Mouse (Mus musculus) lung, adult 2 months (tissue): Measurements from ENCODE around the gene Six3. TPM values are rescaled to one million over a fixed set of nuclear protein-coding genes. Genes with fewer than 3 reads are reported as not detected.

Experiments used
- DNase-seq: peaks from one replicate; pipeline ENCODE4 v3.0.0; 2022
- H3K4me1 ChIP-seq: fragments of 200-500 bp; 2 replicates; pipeline ENCODE4 v1.6.1; 2011; ENCODE audit warnings: low read length; ENCODE audit not compliant: control insufficient read depth, insufficient read depth
- H3K4me3 ChIP-seq: fragments of 200-500 bp; replicated peaks from 2 replicates; pipeline ENCODE3; 2011; ENCODE audit warnings: low read depth, mild to moderate bottlenecking, control low read depth, low read length; ENCODE audit errors: extremely low read depth
- CTCF ChIP-seq: fragments of 200-500 bp; IDR thresholded peaks from 2 replicates; pipeline ENCODE4 v1.5.1; 2011; ENCODE audit warnings: mild to moderate bottlenecking, low read length, control low read depth; ENCODE audit not compliant: insufficient read depth
- POLR2A ChIP-seq: fragments of 200-500 bp; IDR thresholded peaks from 2 replicates; pipeline ENCODE4 v1.6.1; 2011; ENCODE audit warnings: low read depth, mild to moderate bottlenecking, control low read depth, low read length, borderline replicate concordance; ENCODE audit errors: extremely low read depth
- WGBS: fragments of 180-500 bp; shearing (Covaris S2); methylation state at CpG from one replicate; pipeline ENCODE4 v1.1.7; 2018; 5-methylcytosine and 5-hydroxymethylcytosine counted together
- polyA plus RNA-seq: library from polyadenylated mRNA; depleted of rRNA; stranded (reverse); fragments of >200 nt; gene quantifications from 2 replicates; pipeline ENCODE4 v1.2.3, GENCODE M21; 2012

Six3 gene
- polyA plus RNA-seq, 1 experiment, result not detected

DNA sequence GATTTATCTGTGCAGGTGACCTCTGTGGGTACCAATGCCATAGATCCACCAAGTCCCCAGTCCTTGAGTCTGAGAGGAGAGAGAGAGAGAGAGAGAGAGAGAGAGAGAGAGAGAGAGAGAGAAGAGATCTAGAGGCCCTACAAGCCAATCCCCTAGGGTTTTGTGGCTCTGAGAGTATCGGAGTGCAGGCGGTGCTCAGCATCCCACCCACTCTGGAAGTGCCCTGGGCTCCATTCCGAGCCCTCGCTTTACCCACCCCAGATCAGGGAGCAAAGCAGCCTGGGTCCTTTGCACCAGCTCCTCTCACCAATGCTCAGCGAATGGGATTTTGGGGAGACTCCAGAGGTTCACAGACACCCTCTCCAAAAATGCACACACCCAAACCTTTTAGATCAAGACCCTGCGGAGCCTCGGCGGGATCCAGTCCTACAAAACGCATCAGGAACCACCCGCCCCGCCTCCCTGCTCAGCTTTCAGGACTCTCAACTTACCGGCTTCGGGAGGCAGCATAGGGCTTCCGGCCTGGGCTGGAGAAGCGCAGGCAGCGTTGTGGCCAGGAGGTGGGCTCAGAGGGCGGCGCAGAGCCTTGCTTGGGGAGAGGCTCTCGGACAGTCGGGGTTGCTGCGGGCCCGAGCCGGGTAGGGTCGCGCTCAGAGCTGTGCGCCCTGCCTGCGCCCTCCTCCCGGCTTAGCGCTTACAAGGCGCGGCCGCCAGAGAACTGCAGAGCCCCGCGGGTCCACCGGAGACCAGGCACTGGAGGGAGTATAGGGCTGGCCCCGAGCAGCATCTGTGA lies 4.4 kb downstream of the Six3 start:
- no peak for TF ChIP-seq CTCF
- no peak for TF ChIP-seq POLR2A
- WGBS, result 1% methylated on average over 36 of the region's 36 CpGs
- H3K4me1 ChIP-seq, result no peaks in the 10 kb centered on the region
- no peak for DNase-seq
- no peak overlapping the region for H3K4me3 ChIP-seq

DNA sequence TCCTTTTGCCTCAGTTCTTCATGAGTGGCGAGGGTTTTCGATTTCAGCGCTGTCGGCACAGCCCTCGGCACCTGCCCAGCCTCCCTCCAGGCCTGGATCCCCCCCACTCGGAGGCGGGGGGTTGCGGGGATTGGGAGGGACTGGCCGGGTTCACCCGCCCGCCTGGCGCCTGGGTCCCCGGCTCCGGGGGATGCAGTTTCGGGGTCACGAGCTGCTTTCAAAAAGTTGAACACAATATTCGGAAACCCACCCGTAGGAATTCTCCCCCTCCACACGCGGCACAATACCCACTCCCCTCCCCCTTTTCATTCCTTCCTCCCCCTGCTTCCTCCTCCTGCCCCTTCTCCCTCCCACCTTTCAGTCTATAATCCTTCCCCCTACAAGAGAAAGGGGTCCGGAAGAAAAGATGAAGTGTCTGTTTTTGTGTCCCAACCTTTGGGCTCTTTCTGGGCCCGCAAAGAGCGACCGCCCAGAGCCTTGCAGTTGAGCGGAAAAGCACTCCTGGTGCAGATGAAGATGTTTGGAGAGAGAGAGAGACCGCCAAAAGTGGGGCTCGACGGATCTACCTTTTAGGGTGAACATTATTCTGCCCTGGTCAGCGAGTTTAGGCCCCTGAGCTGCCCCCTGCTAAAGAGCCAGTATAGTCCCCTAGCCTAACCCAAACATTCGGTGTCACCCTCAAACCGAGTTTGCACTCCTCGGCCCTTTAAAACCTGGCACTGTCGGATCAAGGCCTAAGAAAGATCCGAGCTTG lies 5.1 kb downstream of the Six3 start:
- 3% methylated on average over 34 of the region's 34 CpGs for WGBS
- DNase-seq, result no peak
- Histone ChIP-seq H3K4me3 (no peak overlapping the region), H3K4me1 (no peaks in the 10 kb centered on the region)
- no peak for TF ChIP-seq CTCF
- TF ChIP-seq POLR2A, result no peak

DNA sequence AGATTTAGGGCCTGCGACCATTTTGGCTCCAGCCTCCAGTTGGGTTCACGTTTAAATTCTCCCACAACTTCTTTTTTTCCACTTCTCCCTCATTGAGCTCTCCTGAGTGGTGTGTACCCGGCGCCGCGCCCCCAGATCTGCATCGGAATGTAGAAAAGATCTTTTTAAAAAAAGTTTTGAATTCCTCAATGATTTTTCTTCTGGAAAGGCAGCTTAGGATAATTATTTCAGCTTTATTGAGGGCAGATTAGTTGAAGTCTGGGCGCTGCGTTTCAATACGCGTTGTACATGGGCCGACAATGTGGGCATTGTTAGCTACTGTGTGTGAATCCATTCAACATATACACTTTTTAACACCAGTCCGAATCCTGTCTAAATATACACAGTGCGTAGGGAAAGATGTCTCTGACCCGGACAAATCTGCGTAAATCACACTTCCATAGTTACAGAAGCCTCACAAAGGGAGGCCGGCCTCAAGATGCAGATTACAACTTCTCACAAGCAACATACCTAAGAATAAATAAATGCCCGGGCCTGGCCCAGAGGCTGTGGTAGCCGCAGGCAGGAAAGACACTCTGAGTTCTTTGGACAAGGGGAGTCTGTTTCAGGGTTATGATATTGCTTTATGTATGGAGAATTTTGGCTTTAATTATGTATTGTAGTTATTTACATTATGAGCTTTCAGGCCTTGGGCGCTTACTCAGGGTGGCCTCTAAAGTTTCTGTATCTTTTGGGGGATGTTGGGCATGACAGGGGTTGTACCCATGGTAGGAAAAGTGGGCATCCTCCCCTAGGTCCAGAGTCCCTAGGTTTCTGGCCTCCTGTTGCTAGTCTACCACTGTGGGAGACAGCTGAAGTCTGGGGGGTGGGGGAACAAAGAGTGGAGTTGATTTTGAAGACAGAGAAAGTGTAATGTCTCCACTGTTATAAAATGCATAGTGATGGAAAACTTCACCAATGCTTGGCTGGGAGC lies 6.0 kb downstream of the Six3 start:
- no peak for DNase-seq
- H3K4me1 ChIP-seq, result no peaks in the 10 kb centered on the region
- TF ChIP-seq CTCF (no peak), POLR2A (no peak)
- H3K4me3 ChIP-seq, result no peak overlapping the region
- WGBS, result 12% methylated on average over 20 of the region's 20 CpGs

DNA sequence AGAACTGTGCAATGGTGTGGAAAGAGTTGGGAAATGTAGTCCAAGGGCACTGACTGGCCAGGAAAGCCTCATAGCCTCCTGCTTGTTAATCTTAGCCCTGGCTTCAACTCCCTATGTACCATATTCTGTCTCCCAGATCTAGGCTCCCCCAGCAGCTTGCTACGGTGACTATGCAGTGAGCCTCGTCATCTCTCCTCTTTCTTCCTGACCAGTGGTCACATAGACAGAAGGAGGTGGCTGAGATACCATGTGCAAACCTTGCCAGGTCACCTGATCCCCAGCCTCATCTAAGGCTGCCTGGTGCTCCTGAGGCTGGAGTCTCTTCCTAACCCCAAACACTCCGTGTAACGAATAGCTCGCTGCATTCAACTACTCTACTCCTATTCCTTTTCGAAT lies 6.7 kb downstream of the Six3 start:
- TF ChIP-seq POLR2A (no peak), CTCF (no peak)
- H3K4me1 ChIP-seq, result no peaks in the 10 kb centered on the region
- WGBS, result 6% methylated on average over 6 of the region's 6 CpGs
- no peak overlapping the region for H3K4me3 ChIP-seq
- DNase-seq, result no peak

DNA sequence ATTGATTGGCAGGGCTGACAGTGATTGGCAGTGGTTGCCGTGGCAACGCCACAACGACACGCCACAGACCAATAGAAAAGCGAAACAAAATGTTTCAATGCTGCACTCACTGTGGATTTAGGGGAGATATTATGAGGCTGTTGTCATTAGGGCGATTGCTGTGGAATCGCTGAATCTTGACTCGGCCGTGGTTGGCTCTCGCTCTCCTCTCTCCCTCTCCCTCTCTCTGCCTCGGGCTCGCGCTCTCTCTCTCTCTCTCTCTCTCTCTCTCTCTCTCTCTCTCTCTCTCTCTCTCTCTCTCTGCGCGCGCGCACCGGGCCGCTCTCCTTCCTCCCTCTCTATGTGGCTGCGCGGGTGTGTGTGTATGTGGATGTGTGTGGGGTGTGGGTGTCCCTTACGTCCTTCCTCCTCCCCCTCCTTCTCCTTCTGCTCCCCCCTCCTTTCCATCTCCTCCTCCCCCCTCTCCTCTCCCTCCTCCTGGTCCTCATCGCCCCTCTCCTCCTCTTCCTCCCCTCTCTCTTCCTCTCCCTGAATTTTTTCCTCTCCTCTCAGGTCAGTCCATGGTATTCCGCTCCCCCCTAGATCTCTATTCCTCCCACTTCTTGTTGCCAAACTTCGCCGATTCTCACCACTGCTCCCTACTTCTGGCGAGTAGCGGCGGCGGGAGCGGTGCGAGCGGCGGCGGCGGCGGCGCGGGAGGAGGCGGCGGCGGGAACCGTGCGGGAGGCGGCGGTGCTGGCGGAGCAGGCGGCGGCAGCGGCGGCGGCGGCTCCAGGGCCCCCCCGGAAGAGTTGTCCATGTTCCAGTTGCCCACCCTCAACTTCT lies 7.5 kb downstream of the Six3 start:
- no peak overlapping the region for H3K4me3 ChIP-seq
- 2% methylated on average over 51 of the region's 54 CpGs for WGBS
- no peak for DNase-seq
- H3K4me1 ChIP-seq, result no peaks in the 10 kb centered on the region
- no peak for TF ChIP-seq CTCF
- no peak for TF ChIP-seq POLR2A

DNA sequence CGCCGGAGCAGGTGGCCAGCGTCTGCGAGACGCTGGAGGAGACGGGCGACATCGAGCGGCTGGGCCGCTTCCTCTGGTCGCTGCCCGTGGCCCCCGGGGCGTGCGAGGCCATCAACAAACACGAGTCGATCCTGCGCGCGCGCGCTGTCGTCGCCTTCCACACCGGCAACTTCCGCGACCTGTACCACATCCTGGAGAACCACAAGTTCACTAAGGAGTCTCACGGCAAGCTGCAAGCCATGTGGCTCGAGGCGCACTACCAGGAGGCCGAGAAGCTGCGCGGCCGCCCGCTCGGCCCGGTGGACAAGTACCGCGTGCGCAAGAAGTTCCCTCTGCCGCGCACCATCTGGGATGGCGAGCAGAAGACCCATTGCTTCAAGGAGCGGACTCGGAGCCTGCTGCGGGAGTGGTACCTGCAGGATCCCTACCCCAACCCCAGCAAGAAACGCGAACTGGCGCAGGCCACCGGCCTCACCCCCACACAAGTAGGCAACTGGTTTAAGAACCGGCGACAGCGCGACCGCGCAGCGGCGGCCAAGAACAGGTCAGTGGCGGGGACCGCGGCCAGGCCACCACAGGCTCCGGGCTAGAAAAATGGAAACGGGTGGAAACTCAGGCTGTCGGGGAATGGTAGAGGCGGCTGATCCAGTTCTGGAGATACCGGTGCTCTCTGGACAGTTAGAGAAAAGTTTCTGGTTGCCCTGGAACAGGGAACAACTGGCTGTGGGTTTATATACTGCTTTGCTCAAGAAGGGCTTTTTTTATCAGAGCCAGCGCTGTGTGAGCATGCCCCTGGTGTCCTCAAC lies 8.3 kb downstream of the Six3 start:
- TF ChIP-seq CTCF (no peak), POLR2A (no peak)
- under 1% methylated on average over 67 of the region's 67 CpGs for WGBS

DNA sequence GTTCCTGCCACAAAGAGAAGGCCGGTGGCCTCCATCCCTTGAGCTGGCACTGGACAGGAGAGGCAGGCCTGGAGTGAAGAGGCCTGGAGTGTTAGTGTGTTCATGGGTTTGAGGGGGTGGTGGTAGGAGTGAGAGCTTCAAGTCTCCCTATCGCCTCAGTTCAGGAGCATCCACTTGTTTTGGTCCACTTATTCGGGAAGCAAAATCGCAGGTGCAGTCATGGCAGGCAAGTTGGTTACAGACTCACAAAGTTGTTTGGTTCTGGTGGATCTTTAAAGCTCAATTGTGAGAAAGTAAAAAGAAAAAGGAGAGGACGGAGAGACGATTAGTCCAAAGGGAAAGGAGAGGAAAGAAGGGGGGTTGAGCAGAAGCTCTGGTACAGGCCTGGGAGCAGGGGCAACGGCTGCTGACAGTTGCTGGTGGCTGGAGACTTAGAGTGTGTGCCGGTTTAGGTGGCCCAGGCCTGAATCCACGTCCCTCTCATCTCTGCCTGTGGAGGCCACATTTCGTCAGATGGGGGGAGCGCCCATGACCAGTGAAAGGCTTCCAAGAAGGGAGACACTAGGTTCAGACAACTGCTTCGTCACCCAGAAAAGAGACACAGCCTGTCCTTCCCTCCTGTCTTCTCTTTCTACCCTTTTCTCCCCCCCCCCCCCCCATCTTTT lies 9.2 kb downstream of the Six3 start:
- WGBS, result 19% methylated on average over 12 of the region's 12 CpGs
- Histone ChIP-seq H3K4me1 (no peaks in the 10 kb centered on the region), H3K4me3 (no peak overlapping the region)
- TF ChIP-seq CTCF, result no peak
- no peak for TF ChIP-seq POLR2A
- no peak for DNase-seq

More for the DNA sequence above, 8.3 kb downstream of the Six3 start:
- Histone ChIP-seq H3K4me1 (no peaks in the 10 kb centered on the region), H3K4me3 (no peak overlapping the region)
- DNase-seq, result no peak
